Mouse (Mus musculus) CH12.LX (cell line): ENCODE measurements around the gene Chgb. TPM values are rescaled to one million over a fixed set of nuclear protein-coding genes. Genes with fewer than 3 reads are reported as not detected.

Source experiments
- DNase-seq: peaks from one replicate; pipeline ENCODE4 v3.0.0-alpha.2; 2013; ENCODE audit errors: extremely low read depth
- H3K27ac ChIP-seq: 2 replicates; pipeline ENCODE4 v1.5.1; 2012; ENCODE audit warnings: low read depth, mild to moderate bottlenecking, control low read depth, moderate library complexity; ENCODE audit not compliant: insufficient read depth
- H3K27me3 ChIP-seq: replicated peaks from 2 replicates; pipeline ENCODE3; 2012; ENCODE audit warnings: inconsistent platforms
- H3K36me3 ChIP-seq, 2 experiments: replicated peaks in 1 of 2; 2 replicates each; pipeline versions ENCODE3 to v1.6.1; 2012; ENCODE audit warnings: inconsistent platforms in 1 of 2, low read length in 1 of 2, mild to moderate bottlenecking in 1 of 2, mixed read lengths in 1 of 2, moderate library complexity in 1 of 2; ENCODE audit not compliant: control insufficient read depth in 1 of 2, insufficient read depth in 1 of 2
- H3K4me1 ChIP-seq, 2 experiments: 2 replicates each; pipeline ENCODE4 v1.6.1; 2012; ENCODE audit warnings: inconsistent platforms in 1 of 2, moderate library complexity in 1 of 2; ENCODE audit not compliant: insufficient read depth in 2 of 2, control insufficient read depth in 1 of 2
- H3K4me2 ChIP-seq: 2 replicates; pipeline ENCODE4 v1.6.1; 2012; ENCODE audit warnings: low read depth, mild to moderate bottlenecking, control low read depth; ENCODE audit not compliant: poor library complexity, insufficient read depth, severe bottlenecking
- H3K4me3 ChIP-seq, 3 experiments: fragments of 150-350 bp in 1 of 3; sonication (generic) in 1 of 3; replicated peaks in 1 of 3; 2 replicates each; pipeline versions ENCODE3 to v1.5.1; 2011 to 2012; ENCODE audit warnings: low read depth in 2 of 3, low read length in 2 of 3, mild to moderate bottlenecking in 2 of 3, moderate library complexity in 2 of 3, control low read depth in 1 of 3, improper control_type of control experiment in 1 of 3, inconsistent platforms in 1 of 3, mixed read lengths in 1 of 3; ENCODE audit not compliant: poor library complexity in 1 of 3
- H3K79me2 ChIP-seq: replicated peaks from 2 replicates; pipeline ENCODE4 v1.6.1; 2012; ENCODE audit warnings: mild to moderate bottlenecking, moderate library complexity; ENCODE audit not compliant: control insufficient read depth, poor library complexity, insufficient read depth, severe bottlenecking; ENCODE audit errors: extremely low read depth
- H3K9ac ChIP-seq: 2 replicates; pipeline ENCODE4 v1.6.1; 2012; ENCODE audit warnings: low read depth, mild to moderate bottlenecking, control low read depth, moderate library complexity; ENCODE audit not compliant: insufficient read depth
- H3K9me3 ChIP-seq: replicated peaks from 2 replicates; pipeline ENCODE3; 2012; ENCODE audit warnings: low read length, inconsistent platforms, mixed read lengths
- CTCF ChIP-seq, 2 experiments: IDR thresholded peaks in 1 of 2; conservative IDR thresholded peaks in 1 of 2; 2 replicates each; pipeline ENCODE4 v1.5.1; 2011 to 2012; ENCODE audit warnings: low read depth in 2 of 2, low read length in 2 of 2, improper control_type of control experiment in 1 of 2, inconsistent platforms in 1 of 2, mild to moderate bottlenecking in 1 of 2, moderate library complexity in 1 of 2
- E2F4 ChIP-seq: IDR thresholded peaks from 2 replicates; pipeline ENCODE4 v1.6.1; 2011; ENCODE audit warnings: low read depth, low read length, improper control_type of control experiment; ENCODE audit not compliant: insufficient replicate concordance
- EP300 ChIP-seq: IDR thresholded peaks from 2 replicates; pipeline ENCODE4 v1.6.1; 2011; ENCODE audit warnings: low read length, improper control_type of control experiment
- ETS1 ChIP-seq: conservative IDR thresholded peaks from 2 replicates; pipeline ENCODE4 v1.6.1; 2012; ENCODE audit warnings: low read depth, mild to moderate bottlenecking, inconsistent platforms, low read length, improper control_type of control experiment, moderate library complexity
- GABPA ChIP-seq: IDR thresholded peaks from 2 replicates; pipeline ENCODE4 v1.6.1; 2012; ENCODE audit warnings: low read depth, low read length, improper control_type of control experiment, inconsistent platforms; ENCODE audit not compliant: insufficient replicate concordance
- JUN ChIP-seq: IDR thresholded peaks from 2 replicates; pipeline ENCODE4 v1.6.1; 2011; ENCODE audit warnings: low read depth, mild to moderate bottlenecking, low read length, improper control_type of control experiment, moderate library complexity; ENCODE audit not compliant: insufficient read depth
- JUND ChIP-seq: conservative IDR thresholded peaks from 2 replicates; pipeline ENCODE4 v1.6.1; 2011; ENCODE audit warnings: low read depth, low read length, improper control_type of control experiment
- KAT2A ChIP-seq: IDR thresholded peaks from 2 replicates; pipeline ENCODE4 v1.6.1; 2012; ENCODE audit warnings: low read length, improper control_type of control experiment, inconsistent platforms; ENCODE audit not compliant: insufficient replicate concordance
- MAZ ChIP-seq: IDR thresholded peaks from 2 replicates; pipeline ENCODE4 v1.6.1; 2012; ENCODE audit warnings: low read depth, mild to moderate bottlenecking, inconsistent platforms, low read length, improper control_type of control experiment, moderate library complexity
- MEF2A ChIP-seq: IDR thresholded peaks from 2 replicates; pipeline ENCODE4 v1.6.1; 2014; ENCODE audit warnings: low read depth, mild to moderate bottlenecking, inconsistent platforms, low read length, improper control_type of control experiment, borderline replicate concordance
- NELFE ChIP-seq: IDR thresholded peaks from 2 replicates; pipeline ENCODE4 v1.6.1; 2011; ENCODE audit warnings: low read depth, low read length, improper control_type of control experiment
- NRF1 ChIP-seq: IDR thresholded peaks from 2 replicates; pipeline ENCODE4 v1.6.1; 2014; ENCODE audit warnings: low read depth, mild to moderate bottlenecking, inconsistent platforms, low read length, improper control_type of control experiment, moderate library complexity
- POLR2A ChIP-seq: IDR thresholded peaks from 2 replicates; pipeline ENCODE4 v1.6.1; 2011; ENCODE audit warnings: low read depth, mild to moderate bottlenecking, improper control_type of control experiment, low read length
- RAD21 ChIP-seq: IDR thresholded peaks from 2 replicates; pipeline ENCODE4 v1.6.1; 2011; ENCODE audit warnings: low read depth, mild to moderate bottlenecking, low read length, improper control_type of control experiment, moderate library complexity
- SIN3A ChIP-seq: IDR thresholded peaks from 2 replicates; pipeline ENCODE4 v1.6.1; 2012; ENCODE audit warnings: low read length, improper control_type of control experiment, inconsistent platforms
- TCF12 ChIP-seq: IDR thresholded peaks from 2 replicates; pipeline ENCODE4 v1.6.1; 2014; ENCODE audit warnings: low read depth, mild to moderate bottlenecking, inconsistent platforms, low read length, improper control_type of control experiment
- USF1 ChIP-seq: IDR thresholded peaks from 2 replicates; pipeline ENCODE4 v1.6.1; 2014; ENCODE audit warnings: low read depth, mild to moderate bottlenecking, inconsistent platforms, low read length, improper control_type of control experiment
- ZC3H11A ChIP-seq: IDR thresholded peaks from 2 replicates; pipeline ENCODE4 v1.6.1; 2012; ENCODE audit warnings: low read depth, mild to moderate bottlenecking, inconsistent platforms, low read length, improper control_type of control experiment
- ZKSCAN1 ChIP-seq: IDR thresholded peaks from 2 replicates; pipeline ENCODE4 v1.6.1; 2012; ENCODE audit warnings: low read depth, inconsistent platforms, low read length, improper control_type of control experiment, borderline replicate concordance
- dilution Hi-C: fragments of 300-500 bp; cut with MboI; formaldehyde crosslinking; loops from 2 replicates; pipeline ENCODE4 v1.14.3; 2020; ENCODE audit warnings: low sequenced_read_pairs; ENCODE audit not compliant: extremely low pct_unique_long_range_greater_than_20kb, extremely low pct_ligation_motif_present
- in situ Hi-C: fragments of 300-500 bp; cut with MboI; formaldehyde crosslinking; loops from 3 replicates; pipeline ENCODE4 v1.14.3; 2019; ENCODE audit warnings: low sequenced_read_pairs, low pct_ligation_motif_present, low pct_unique_long_range_greater_than_20kb, mixed read lengths
- polyA plus RNA-seq: library from polyadenylated mRNA; unstranded; fragments of >175 nt; gene quantifications from 2 replicates; pipeline ENCODE4 v1.2.1, GENCODE M21; 2012; ENCODE audit warnings: low read depth; ENCODE audit not compliant: insufficient read length
- total RNA-seq, 2 experiments: library from RNA; depleted of rRNA; stranded (reverse); fragments of 300-350 nt in 1 of 2; fragments of >200 nt in 1 of 2; gene quantifications; 2 replicates each; pipeline ENCODE4 v1.2.3; 2012 to 2014

Gene Chgb
- total and polyA plus RNA-seq, 3 experiments, result 0.13 TPM; not detected in 2

- Histone ChIP-seq H3K4me1 (no peaks in the 10 kb centered on the region), H3K4me3 (no peak overlapping the region), H3K4me2 (no peak overlapping the region), H3K9ac (no peak overlapping the region), H3K36me3 (no peaks in the 10 kb centered on the region), H3K27ac (no peak overlapping the region), H3K27me3 (peaks cover 2% of the 10 kb centered on the region), H3K79me2 (no peaks in the 10 kb centered on the region), H3K9me3 (no peaks in the 10 kb centered on the region)
- no peak for DNase-seq
- dilution Hi-C loops, result no loop called here
- in situ Hi-C loops, result no loop called here
- no peak for TF ChIP-seq JUN
- TF ChIP-seq KAT2A, result no peak
- TF ChIP-seq MEF2A, result no peak
- TF ChIP-seq NELFE, result no peak
- TF ChIP-seq MAZ, result no peak
Observed at GRCm38 (mm10) chr2:132793441-132794203, 12.5 kb downstream of the Chgb start.

GRCm38 (mm10) chr2:132794204-132794586, 13.1 kb downstream of the Chgb start:
- dilution Hi-C loops, result no loop called here

DNA sequence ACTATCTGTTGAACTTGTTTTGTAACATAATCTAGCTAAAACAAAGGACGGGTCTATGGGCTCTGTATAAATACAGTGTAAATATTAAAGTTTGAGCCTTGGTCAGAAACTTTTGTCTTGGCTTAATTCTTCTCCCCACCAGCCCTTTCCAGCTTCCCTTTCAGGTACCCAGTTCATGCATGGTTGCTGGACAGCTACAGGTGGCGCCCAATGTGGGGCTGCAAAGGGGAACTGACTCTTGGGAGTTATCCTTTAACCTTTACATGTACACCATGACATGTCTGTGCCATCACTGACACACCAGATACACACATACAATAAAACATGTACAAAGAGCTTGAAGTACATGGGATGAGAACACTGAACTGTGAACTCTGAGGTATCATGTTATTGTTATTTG, 21.9 kb downstream of the Chgb start:
- peaks cover 16% of the 10 kb centered on the region for H3K9me3 ChIP-seq
- H3K4me1 ChIP-seq, result no peaks in the 10 kb centered on the region
- H3K79me2 ChIP-seq, result no peaks in the 10 kb centered on the region
- no peak overlapping the region for H3K27ac ChIP-seq
- H3K36me3 ChIP-seq, result peaks cover 40 to 57% of the 10 kb centered on the region in 2 experiments
- H3K4me3 ChIP-seq, result no peak overlapping the region
- H3K4me2 ChIP-seq, result no peak overlapping the region
- H3K27me3 ChIP-seq, result no peaks in the 10 kb centered on the region
- DNase-seq, result no peak
- TF ChIP-seq ZC3H11A (no peak), E2F4 (no peak), USF1 (no peak), ZKSCAN1 (no peak), SIN3A (no peak), JUN (no peak), ETS1 (no peak), GABPA (no peak), CTCF (conservative IDR thresholded peaks at IDR 0.05 in 1 of 2, IDR thresholded peaks at IDR 0.05 in 1 of 2; ENCODE audit: low read depth in 2 of 2, low read length in 2 of 2) (no peak), NELFE (no peak), EP300 (no peak)
- dilution Hi-C loops (no loop called here), in situ Hi-C loops (no loop called here)
- H3K9ac ChIP-seq, result no peak overlapping the region

More at GRCm38 (mm10) chr2:132794204-132794586, 13.1 kb downstream of the Chgb start:
- Histone ChIP-seq H3K9ac (no peak overlapping the region), H3K27ac (no peak overlapping the region), H3K9me3 (no peaks in the 10 kb centered on the region), H3K4me2 (no peak overlapping the region), H3K79me2 (no peaks in the 10 kb centered on the region), H3K4me1 (no peaks in the 10 kb centered on the region), H3K4me3 (no peak overlapping the region), H3K36me3 (no peaks in the 10 kb centered on the region), H3K27me3 (peaks cover 2% of the 10 kb centered on the region)
- in situ Hi-C loops, result no loop called here
- no peak for DNase-seq
- no peak for TF ChIP-seq POLR2A
- no peak for TF ChIP-seq JUND
- TF ChIP-seq NRF1, result no peak
- TF ChIP-seq ZKSCAN1, result no peak
- no peak for TF ChIP-seq RAD21
- no peak for TF ChIP-seq TCF12
